Mouse (Mus musculus): ENCODE results near the gene Fat3. TPM values are rescaled to one million over a fixed set of nuclear protein-coding genes. Genes with fewer than 3 reads are reported as not detected.

Gene Fat3
- polyA plus RNA-seq, 1 experiment = 10.5 TPM

DNA sequence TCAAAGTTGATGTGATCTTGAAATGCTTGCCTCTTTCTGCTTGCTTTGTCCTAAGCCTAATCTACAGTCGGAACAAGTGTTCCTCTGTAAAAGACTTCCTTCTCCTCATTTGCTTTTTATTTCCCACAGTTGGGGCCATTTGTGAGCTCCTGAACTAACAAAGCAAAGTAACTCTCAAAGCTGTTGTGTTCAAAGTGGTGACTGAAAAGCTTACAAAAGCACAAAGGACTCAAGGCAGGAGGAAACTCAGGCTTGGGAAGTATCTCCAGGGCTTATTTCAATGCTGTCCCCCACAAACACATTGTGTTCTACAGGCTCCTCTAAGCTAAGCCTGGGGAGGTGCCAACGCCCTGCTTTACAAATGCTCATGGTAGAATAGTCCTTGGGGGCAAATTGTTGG is 487.0 kb downstream of the Fat3 start:
- no peaks in the 10 kb centered on the region for H3K27me3 ChIP-seq (ENCODE audit: control insufficient read depth, insufficient read depth, low read length)
- H3K4me1 ChIP-seq (ENCODE audit: control insufficient read depth, insufficient read depth, low read length) = no peaks in the 10 kb centered on the region
- H3K27ac ChIP-seq (ENCODE audit: insufficient read depth, low read length) = no peak overlapping the region
- WGBS = 57% methylated on average over 2 of the region's 2 CpGs
- H3K4me3 ChIP-seq (replicated peaks; ENCODE audit: insufficient read depth, low read depth, low read length) = no peak overlapping the region
- peak in 1 of 2 experiments; percentile 3 for DNase-seq
- TF ChIP-seq CTCF (IDR thresholded peaks at IDR 0.05; ENCODE audit: borderline replicate concordance, insufficient read depth, low read depth, low read length) (no peak), POLR2A (IDR thresholded peaks at IDR 0.05; ENCODE audit: borderline replicate concordance, insufficient read depth, low read length) (no peak)

DNA sequence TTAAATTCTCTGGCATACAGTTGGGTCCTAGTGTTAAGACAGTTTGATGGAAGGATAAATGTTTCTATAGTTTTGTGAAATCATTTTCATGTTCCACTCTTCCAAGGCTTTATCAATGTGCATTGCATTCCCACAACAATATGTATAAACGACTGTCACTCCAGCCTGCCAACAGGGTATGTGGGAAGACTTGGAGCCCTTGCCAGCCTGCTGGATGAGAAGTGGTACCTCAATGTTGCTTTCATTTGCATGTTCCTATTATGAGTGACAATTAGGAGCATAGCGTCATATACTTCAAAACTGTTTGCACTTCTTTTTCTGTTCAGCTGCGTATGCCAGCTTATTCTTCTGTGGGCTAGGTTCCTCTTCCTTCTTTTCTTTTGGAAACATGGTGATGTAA is 489.7 kb downstream of the Fat3 start:
- no peak overlapping the region for H3K27ac ChIP-seq (ENCODE audit: insufficient read depth, low read length)
- no peaks in the 10 kb centered on the region for H3K4me1 ChIP-seq (ENCODE audit: control insufficient read depth, insufficient read depth, low read length)
- WGBS = 87% methylated on average over 3 of the region's 3 CpGs
- no peak for DNase-seq
- TF ChIP-seq CTCF (IDR thresholded peaks at IDR 0.05; ENCODE audit: borderline replicate concordance, insufficient read depth, low read depth, low read length) (no peak), POLR2A (IDR thresholded peaks at IDR 0.05; ENCODE audit: borderline replicate concordance, insufficient read depth, low read length) (no peak)
- no peaks in the 10 kb centered on the region for H3K27me3 ChIP-seq (ENCODE audit: control insufficient read depth, insufficient read depth, low read length)
- H3K4me3 ChIP-seq (replicated peaks; ENCODE audit: insufficient read depth, low read depth, low read length) = no peak overlapping the region

DNA sequence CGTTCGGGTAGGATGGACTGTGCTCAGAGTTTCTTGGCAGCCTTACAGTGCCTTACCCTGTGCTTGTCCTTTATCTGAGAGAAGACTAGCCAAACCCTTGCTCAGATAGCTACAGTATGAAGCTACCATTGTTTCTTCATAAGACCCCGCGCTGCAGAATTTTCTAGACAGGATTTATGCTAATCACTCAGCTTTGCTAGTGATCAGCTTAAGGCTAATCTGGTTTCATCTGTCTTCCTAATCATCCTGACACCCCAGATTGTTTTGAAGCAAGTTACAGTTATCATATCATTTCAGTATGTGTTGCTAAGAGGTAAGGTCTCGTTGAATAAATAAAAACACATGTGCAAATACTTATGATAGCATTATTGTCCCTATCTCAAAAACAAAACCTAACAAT is 493.6 kb downstream of the Fat3 start:
- TF ChIP-seq POLR2A (IDR thresholded peaks at IDR 0.05; ENCODE audit: borderline replicate concordance, insufficient read depth, low read length) (no peak), CTCF (IDR thresholded peaks at IDR 0.05; ENCODE audit: borderline replicate concordance, insufficient read depth, low read depth, low read length) (no peak)
- Histone ChIP-seq H3K27ac (ENCODE audit: insufficient read depth, low read length) (no peak overlapping the region), H3K4me3 (replicated peaks; ENCODE audit: insufficient read depth, low read depth, low read length) (no peak overlapping the region), H3K4me1 (ENCODE audit: control insufficient read depth, insufficient read depth, low read length) (no peaks in the 10 kb centered on the region), H3K27me3 (ENCODE audit: control insufficient read depth, insufficient read depth, low read length) (no peaks in the 10 kb centered on the region)
- 91% methylated on average over 5 of the region's 5 CpGs for WGBS
- no peak for DNase-seq

DNA sequence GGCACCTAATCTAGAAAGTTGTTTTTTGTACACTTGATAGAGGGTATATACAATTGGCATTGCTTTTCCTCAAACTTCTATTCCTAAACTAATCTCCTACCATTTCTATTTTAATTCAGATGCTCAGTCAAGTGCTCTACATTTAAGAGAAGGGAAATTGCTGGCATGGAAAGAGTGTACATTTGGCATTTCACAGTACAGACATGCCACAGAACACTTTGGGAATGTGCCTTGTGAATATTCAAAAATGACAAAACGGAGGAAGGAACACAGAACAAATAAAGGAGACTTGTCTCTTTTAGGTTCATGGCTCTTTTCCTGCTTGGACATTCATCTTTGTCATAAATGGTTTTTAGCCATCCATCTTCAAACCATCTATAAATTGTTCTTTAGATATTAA is 498.1 kb downstream of the Fat3 start:
- no peak for TF ChIP-seq POLR2A (IDR thresholded peaks at IDR 0.05; ENCODE audit: borderline replicate concordance, insufficient read depth, low read length)
- no peak for TF ChIP-seq CTCF (IDR thresholded peaks at IDR 0.05; ENCODE audit: borderline replicate concordance, insufficient read depth, low read depth, low read length)
- Histone ChIP-seq H3K4me3 (replicated peaks; ENCODE audit: insufficient read depth, low read depth, low read length) (no peak overlapping the region), H3K27ac (ENCODE audit: insufficient read depth, low read length) (no peak overlapping the region), H3K4me1 (ENCODE audit: control insufficient read depth, insufficient read depth, low read length) (no peaks in the 10 kb centered on the region), H3K27me3 (ENCODE audit: control insufficient read depth, insufficient read depth, low read length) (no peaks in the 10 kb centered on the region)
- no peak for DNase-seq
- WGBS = 60% methylated on average over 1 of the region's 1 CpGs

DNA sequence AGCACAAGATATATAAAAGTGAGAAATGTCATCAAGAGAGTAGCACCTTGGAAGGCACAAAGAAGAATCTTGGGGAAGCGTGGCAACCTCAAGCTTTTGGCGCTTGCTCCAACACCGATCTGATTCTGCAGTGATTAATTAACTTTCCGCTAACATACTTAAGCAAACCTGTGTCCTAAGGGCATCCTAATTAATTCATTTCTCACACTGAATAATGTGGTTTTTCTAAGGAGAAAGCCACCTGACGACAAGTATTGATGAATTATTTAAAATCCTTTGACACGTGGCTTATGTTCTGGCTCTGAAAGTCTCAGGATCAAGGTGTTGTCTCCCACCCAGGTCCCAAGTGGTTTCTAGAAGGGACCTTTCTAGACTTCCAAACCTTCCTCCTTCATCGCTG is 506.3 kb downstream of the Fat3 start:
- Histone ChIP-seq H3K4me1 (ENCODE audit: control insufficient read depth, insufficient read depth, low read length) (no peaks in the 10 kb centered on the region), H3K4me3 (replicated peaks; ENCODE audit: insufficient read depth, low read depth, low read length) (no peak overlapping the region), H3K27me3 (ENCODE audit: control insufficient read depth, insufficient read depth, low read length) (no peaks in the 10 kb centered on the region), H3K27ac (ENCODE audit: insufficient read depth, low read length) (no peak overlapping the region)
- no peak for DNase-seq
- TF ChIP-seq POLR2A (IDR thresholded peaks at IDR 0.05; ENCODE audit: borderline replicate concordance, insufficient read depth, low read length) (no peak), CTCF (IDR thresholded peaks at IDR 0.05; ENCODE audit: borderline replicate concordance, insufficient read depth, low read depth, low read length) (no peak)
- WGBS = 87% methylated on average over 7 of the region's 7 CpGs

DNA sequence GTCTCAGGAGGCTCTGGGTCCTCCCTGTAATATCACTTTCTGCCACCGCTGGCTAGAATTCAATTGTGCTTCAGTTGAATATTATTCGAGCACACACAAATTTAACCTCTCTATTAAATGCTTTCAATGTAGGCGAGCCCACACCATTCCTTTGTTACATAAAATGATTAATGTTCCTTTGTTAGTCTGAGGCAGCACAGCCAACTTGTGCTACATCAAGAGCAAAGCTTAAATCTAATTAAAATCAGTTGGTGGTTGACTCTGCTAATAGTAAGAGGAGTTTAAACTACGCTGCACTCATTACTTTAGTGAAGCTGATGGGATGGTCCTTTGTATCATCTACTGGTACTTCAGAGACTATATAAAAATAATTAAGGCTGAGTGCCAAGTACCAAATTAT is 506.9 kb downstream of the Fat3 start:
- no peak overlapping the region for H3K27ac ChIP-seq (ENCODE audit: insufficient read depth, low read length)
- H3K27me3 ChIP-seq (ENCODE audit: control insufficient read depth, insufficient read depth, low read length) = no peaks in the 10 kb centered on the region
- TF ChIP-seq CTCF (IDR thresholded peaks at IDR 0.05; ENCODE audit: borderline replicate concordance, insufficient read depth, low read depth, low read length) (no peak), POLR2A (IDR thresholded peaks at IDR 0.05; ENCODE audit: borderline replicate concordance, insufficient read depth, low read length) (no peak)
- H3K4me3 ChIP-seq (replicated peaks; ENCODE audit: insufficient read depth, low read depth, low read length) = no peak overlapping the region
- DNase-seq = no peak
- H3K4me1 ChIP-seq (ENCODE audit: control insufficient read depth, insufficient read depth, low read length) = no peaks in the 10 kb centered on the region
- WGBS = 92% methylated on average over 4 of the region's 4 CpGs

DNA sequence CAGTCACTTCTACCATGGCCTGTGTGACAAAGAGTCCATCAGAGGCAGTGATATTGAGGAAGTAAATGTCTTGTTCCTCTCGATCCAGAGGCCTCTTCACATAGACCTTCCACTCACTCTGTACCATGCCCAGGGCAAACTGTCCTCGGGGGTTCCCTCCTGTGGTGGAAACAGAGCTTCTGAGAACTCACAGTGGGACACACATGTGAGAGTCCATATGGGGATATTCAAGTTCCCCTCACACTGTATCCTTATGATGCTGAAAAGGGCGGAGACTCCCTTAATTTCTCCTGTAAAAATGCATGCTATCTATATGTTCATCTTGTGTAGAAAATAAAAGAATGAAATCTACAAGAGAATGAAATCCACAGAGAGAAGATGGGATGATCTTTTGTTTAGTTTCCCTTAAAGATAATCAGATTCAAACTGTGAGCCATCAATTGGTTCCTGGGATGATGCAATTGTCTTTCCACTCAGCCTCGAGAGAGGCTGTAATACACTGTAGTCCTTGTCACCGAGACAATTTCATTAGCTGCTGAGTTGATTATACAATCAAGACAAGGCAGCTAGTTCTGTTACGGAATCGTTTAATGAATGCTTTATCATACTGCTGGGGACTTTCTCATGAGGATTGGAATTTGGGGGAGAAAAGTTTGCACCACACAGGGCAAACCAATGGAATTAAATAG is 508.8 kb downstream of the Fat3 start:
- no peak overlapping the region for H3K27ac ChIP-seq (ENCODE audit: insufficient read depth, low read length)

DNA sequence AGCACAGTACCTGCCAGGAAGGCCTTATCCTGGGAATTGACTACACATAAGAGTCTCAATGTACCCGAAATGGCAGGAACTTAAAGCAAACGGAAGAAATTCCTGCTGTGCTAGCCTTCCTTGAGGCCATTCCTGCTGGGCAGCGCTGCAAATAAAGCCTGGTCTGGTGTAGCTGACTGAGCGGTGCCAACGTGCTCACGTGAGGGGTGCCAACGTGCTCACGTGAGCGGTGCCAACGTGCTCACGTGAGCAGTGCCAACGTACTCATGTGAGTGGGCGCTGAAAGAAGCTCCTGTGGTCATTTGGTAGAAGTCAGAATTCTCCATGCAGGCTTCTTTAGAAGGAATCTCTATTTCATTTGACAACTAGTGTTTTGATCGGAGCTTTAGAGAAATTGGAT is 522.8 kb downstream of the Fat3 start:
- H3K4me3 ChIP-seq (replicated peaks; ENCODE audit: insufficient read depth, low read depth, low read length) = no peak overlapping the region
- no peak for TF ChIP-seq CTCF (IDR thresholded peaks at IDR 0.05; ENCODE audit: borderline replicate concordance, insufficient read depth, low read depth, low read length)
- TF ChIP-seq POLR2A (IDR thresholded peaks at IDR 0.05; ENCODE audit: borderline replicate concordance, insufficient read depth, low read length) = no peak
- DNase-seq = no peak
- H3K27me3 ChIP-seq (ENCODE audit: control insufficient read depth, insufficient read depth, low read length) = no peaks in the 10 kb centered on the region
- 23% methylated on average over 14 of the region's 14 CpGs for WGBS
- no peak overlapping the region for H3K27ac ChIP-seq (ENCODE audit: insufficient read depth, low read length)
- peaks cover 3% of the 10 kb centered on the region; the same call in 1 of the 2 replicates for H3K4me1 ChIP-seq (ENCODE audit: control insufficient read depth, insufficient read depth, low read length)

More for the DNA sequence above, 508.8 kb downstream of the Fat3 start:
- TF ChIP-seq POLR2A (IDR thresholded peaks at IDR 0.05; ENCODE audit: borderline replicate concordance, insufficient read depth, low read length) (no peak), CTCF (IDR thresholded peaks at IDR 0.05; ENCODE audit: borderline replicate concordance, insufficient read depth, low read depth, low read length) (no peak)
- no peak overlapping the region for H3K4me3 ChIP-seq (replicated peaks; ENCODE audit: insufficient read depth, low read depth, low read length)
- 50% methylated on average over 7 of the region's 7 CpGs for WGBS
- H3K27me3 ChIP-seq (ENCODE audit: control insufficient read depth, insufficient read depth, low read length) = no peaks in the 10 kb centered on the region
- DNase-seq = no peak
- H3K4me1 ChIP-seq (ENCODE audit: control insufficient read depth, insufficient read depth, low read length) = no peaks in the 10 kb centered on the region

Data from cerebellum, adult 2 months (tissue).